Mouse (Mus musculus) heart, adult 8-10 months (tissue): ENCODE measurements around the gene Fsd1. TPM values are rescaled to one million over a fixed set of nuclear protein-coding genes. Genes with fewer than 3 reads are reported as not detected.
"Not testable (repeated sequence)": the region's sequence is repeated elsewhere in the genome, so short reads cannot be mapped to it uniquely, and the experiment has no call there.

Experiments
- DNase-seq: peaks from one replicate; pipeline ENCODE4 v3.0.0; 2022; ENCODE audit warnings: low spot score
- total RNA-seq, 4 experiments: library from RNA; stranded (reverse); gene quantifications; 2 replicates each; pipeline ENCODE4 v1.2.4; 2022

Fsd1 gene
- 1 to 10 TPM in 1 of 4 experiments, under 1 TPM in 1, not detected in 2; 0.52 to 1.6 TPM for total RNA-seq

DNA sequence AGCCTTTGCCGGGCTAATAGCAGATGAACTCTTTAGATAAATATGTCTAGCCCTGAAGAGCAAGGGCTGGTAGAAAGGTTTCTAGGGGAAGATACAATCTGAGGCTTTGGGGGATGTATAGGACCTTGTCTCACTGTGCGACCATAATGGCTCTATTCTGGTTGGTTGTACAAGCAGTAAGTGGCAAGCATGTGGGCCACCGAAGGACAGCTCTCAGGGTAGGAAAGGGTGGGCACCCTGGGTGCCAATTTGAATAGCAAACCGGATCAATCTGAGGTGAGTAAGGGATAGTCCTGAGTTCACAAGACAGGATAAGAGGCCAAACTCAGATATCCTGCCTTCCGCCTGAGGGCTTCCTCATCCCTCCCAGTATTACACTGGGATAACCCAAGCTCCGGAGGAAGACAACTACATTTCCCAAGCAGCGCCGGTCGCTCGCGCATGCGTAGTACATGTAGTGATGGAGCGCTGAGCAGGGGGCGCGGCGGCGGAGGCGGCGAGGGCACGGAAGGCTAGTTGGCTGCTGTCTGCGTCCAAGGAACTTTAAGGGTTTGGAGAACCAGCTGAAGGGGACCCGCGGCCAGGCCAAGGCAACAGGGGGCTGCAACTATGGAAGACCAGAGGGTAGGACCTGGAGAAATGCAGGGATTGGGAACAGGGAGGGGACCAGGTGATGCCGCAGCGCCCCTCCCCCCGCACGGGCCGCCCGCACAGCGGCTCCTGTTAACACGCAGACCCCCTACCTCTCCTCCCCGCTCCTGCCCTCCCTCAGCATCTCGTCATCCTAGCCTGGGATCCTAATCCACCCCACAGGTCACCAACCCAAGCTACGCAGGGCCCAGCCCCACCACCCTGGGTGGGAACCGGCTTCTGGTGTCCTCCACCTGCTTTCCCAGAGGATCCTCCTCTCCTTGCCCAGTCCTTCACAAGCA, at the start of gene Fsd1:
Gene Fsd1 (plus strand): TSS at position 480 of the 932 bp plus-strand sequence.
- no peak for DNase-seq

DNA sequence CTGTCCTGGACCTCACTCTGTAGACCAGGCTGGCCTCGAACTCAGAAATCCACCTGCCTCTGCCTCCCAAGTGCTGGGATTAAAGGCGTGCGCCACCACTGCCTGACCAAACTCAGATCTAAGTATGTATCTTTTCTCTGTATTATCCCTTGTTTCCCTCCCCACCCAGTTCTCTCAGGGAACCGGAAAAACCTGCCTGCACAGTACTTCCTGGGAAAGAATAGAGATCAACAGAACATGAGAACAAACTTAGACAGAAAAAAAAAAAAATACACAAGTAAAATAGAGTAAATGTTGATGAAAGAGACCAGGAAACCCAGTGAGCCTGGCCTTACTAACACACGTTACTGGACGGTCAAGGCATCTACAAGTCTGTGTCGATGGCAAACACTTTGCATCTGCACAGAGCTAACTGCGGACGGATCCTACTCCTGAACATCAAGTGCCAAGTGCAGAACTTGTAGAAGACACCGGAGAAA, 41.9 kb upstream of the Fsd1 start:
- DNase-seq: not testable (repeated sequence)

DNA sequence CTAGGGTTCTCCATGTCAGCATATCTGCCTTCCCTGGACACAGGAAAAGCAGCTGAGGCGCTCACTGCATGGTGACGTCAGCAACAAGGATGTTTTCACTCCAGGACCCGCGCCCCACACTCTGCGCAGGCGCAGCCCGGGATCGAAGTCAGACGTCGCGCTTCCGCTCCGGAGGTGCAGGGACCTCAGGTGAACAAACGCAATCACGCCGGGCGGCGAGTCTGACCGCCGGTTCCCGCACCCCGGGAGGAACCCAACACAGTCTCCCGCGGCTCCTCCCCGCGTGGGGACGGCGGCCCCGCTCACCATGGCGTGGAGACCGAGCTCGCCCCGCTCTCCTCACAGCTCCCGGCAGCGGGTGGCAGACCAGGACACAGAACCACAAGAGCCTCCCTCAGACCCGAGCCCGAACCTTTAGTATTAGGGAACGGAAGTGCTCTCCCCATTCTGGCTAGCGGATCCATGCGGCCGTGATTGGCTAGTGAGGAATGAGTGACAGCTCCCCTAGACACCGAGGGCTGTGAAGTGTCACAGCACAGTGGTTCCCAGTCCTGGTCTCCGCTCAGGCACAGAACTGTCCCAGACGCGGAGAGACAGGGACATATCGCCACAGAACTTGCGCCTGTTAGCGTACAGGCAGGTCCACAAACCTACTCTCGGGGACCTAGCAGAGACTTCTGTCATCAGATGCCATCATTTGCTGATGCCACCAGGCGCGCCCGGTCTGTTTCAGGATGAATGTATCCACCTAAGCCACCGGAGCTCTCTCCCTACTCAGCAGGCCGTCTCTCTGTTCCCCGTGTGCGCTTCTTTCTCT, 41.2 kb upstream of the Fsd1 start:
- DNase-seq: peak; percentile 97

DNA sequence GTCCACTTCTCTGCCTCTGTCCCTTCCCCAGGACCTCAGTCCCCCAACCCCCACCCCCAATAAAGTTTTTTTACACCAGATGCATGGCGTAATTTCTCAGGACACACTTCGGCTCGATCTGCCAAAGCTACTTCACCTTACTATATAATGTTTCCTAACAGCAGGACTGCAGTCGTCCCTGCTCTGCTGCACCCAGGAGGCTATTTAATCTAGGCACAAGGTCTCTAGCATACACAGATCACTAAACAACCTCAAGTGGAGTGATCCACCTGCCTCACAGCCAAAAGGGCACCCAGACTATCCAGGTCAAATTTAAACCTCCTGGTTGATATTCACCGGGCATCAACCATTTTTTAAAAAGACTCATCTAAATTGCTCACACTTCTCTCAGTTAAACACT, 40.6 kb upstream of the Fsd1 start:
- DNase-seq: no peak

DNA sequence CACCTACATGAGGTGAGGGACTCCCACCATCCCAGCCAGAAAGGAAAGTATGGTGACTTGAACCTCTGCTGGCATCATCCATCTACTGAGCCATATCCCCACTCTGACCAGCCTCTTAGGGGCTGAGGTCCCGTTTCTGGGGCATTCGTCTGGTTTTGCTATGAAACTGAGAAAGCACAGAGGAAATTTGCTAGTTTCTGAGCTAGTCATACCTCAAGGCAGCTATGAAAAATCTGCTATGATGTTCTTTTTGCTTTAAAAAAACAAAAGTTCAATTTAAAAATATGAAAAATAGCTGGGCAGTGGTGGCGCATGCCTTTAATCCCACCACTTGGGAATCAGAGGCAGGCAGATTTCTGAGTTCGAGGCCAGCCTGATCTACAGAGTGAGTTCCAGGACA, 37.7 kb upstream of the Fsd1 start:
- DNase-seq: no peak

DNA sequence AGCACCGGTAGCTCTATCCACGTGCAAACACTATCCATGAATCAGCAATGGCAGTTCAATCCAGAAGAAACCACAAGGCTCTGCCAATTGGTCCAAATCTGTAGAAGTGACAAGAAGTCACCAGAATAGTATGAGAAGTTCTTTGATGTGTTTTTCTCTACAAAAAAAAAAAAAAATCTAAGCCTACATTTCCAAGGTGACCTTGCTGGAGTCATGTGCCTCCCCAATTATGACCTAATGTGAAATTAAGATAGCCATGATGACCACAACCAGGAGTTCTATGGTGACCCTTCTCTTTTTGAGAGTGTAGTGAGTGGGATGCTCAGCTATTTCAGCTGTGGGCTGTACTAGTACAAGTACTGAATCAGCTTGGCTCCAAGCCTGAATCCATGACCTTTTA, 36.9 kb upstream of the Fsd1 start, which contains the start of gene Zfp119b:
Gene Zfp119b (minus strand): TSS at position 101 of the 400 bp plus-strand sequence.
- DNase-seq: no peak

DNA sequence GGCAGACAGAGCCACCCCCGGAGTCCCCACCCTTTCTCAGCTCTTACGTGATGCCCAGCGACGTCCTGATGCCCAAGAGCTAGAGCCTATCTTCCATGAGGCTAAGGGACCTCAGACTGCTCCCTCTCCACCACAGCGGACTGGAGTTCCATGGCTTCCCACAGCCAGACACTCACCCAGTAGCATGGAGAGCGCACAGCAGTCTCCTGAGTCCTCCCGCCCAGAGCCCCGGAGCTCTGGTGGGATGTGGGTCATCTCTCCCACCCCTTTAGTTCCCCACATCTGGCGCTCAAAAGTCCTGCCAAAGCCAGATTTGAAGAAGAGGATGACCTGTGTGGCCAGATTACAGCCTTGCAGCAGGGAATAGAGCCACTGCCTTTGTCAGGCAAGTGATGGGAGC, 35.7 kb upstream of the Fsd1 start:
- DNase-seq: no peak

DNA sequence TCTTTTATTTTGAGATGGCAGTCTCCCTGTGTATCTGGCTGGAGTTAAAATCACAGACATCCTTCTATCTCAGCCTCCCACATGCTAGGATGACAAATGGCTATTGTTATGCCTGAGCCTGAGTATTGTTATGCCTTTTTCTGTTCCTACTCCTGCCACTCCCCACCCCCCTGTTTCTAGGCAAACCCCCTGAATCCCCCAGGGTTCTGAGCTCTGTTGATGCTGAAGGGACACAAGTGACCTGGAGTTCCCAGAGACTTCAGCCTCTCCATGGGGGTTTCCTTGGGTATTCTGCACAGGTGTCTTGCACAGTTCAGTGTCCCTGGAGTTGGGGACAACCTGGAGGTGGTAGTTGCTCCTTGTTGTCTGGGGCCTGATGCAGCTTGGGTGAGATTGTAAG, 34.3 kb upstream of the Fsd1 start:
- no peak for DNase-seq

DNA sequence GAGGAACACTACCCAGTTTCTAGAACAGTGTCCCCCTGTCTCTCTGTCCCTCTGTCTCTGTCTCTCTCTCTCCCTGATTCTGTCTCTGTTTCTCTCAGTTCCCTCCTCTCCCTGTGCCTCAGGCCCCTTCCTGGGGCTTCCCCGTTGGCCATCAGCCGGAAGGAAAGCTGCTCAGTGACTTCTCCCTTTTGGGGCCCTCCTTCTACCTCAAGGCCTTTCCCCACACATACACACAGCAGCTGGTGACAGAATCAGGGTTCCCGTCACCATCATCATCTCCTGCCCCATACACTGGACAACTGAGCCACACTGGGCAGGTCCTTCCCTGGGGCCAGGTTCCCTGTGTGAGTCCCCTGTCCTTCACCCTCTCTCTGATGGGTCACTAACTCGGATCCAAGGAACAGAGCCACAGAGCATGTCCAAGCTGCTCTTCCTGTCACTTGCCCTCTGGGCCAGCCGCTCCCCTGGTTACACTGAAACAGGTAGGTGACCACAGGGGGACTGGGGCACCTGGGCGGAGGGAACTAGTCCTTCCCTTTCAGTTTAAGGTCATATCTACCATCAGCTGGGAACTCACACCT, 33.8 kb upstream of the Fsd1 start, which contains the start of gene Ebi3:
Gene Ebi3 (plus strand): TSS at position 194 of the 581 bp plus-strand sequence.
- DNase-seq: no peak

DNA sequence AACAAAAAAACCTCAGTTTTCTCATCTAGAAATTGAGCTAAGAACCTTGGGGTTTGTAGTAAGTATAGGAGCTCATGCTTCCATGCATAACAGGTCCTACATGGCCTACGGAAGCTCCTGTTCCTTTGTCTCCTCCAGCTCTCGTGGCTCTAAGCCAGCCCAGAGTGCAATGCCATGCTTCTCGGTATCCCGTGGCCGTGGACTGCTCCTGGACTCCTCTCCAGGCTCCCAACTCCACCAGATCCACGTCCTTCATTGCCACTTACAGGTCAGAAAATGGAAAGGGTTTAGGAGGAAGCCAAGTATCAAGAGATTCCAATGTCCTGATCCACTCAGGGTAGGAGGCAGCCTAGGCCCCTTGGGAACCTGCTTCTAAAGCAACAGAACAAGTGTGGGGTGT, 32.6 kb upstream of the Fsd1 start:
- no peak for DNase-seq

DNA sequence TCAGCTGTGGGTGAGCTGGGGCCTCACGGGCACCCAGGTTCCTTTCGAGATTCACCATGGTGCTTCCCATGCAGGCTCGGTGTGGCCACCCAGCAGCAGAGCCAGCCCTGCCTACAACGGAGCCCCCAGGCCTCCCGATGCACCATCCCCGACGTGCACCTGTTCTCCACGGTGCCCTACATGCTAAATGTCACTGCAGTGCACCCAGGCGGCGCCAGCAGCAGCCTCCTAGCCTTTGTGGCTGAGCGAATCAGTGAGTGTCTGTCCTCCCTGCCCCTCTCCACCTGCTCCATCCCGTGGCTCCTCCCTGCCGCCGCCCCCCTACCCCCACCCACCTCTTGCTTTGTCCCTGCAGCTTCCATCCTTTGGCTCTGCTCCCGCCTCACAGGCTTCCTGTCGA, 32.1 kb upstream of the Fsd1 start:
- no peak for DNase-seq

DNA sequence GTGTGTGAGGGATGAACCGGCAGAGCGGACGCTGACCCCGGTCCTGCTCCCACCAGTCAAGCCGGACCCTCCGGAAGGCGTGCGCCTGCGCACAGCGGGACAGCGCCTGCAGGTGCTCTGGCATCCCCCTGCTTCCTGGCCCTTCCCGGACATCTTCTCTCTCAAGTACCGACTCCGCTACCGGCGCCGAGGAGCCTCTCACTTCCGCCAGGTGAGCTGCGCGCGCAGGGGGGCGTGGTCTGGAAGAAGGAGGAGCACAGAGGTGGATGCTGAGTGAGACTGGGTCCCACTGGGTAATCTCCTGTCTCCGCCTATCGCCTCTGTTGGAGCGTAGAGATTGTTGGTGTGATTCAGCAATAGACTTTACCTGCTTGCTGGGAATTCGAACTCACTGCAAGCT, 30.2 kb upstream of the Fsd1 start:
- DNase-seq: no peak

DNA sequence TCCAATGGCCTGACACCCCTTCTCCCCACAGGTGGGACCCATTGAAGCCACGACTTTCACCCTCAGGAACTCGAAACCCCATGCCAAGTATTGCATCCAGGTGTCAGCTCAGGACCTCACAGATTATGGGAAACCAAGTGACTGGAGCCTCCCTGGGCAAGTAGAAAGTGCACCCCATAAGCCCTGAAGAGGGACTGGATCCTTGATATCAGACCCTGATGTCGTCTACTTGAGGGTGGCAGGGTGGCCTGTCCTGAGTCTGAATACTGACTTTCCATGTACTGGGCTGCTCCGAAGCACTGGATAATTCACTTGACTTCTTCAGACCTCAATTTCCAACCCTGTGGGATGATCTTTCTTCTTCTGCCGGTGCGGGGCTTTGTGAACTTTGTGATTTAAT, 29.7 kb upstream of the Fsd1 start:
- DNase-seq: no peak

DNA sequence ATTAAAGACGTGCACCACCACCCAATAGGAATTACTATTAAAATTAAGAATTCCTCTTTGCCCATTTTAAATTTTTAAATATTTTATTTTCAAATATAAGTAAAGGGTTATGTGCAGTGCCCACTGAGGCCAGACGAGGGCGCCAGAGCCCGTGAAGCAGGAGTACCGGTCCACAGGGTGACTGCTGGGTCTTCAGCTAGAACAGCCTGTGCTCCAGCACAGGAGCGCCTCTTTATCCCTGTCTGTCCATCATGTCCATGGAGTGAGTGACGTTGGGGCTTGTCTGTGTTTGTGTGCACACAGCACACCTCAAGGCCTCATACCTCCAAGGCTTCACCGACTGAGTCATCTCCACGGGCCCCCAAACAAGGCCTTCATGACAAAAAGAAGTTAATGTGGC, 29.1 kb upstream of the Fsd1 start:
- peak; percentile 60 for DNase-seq

DNA sequence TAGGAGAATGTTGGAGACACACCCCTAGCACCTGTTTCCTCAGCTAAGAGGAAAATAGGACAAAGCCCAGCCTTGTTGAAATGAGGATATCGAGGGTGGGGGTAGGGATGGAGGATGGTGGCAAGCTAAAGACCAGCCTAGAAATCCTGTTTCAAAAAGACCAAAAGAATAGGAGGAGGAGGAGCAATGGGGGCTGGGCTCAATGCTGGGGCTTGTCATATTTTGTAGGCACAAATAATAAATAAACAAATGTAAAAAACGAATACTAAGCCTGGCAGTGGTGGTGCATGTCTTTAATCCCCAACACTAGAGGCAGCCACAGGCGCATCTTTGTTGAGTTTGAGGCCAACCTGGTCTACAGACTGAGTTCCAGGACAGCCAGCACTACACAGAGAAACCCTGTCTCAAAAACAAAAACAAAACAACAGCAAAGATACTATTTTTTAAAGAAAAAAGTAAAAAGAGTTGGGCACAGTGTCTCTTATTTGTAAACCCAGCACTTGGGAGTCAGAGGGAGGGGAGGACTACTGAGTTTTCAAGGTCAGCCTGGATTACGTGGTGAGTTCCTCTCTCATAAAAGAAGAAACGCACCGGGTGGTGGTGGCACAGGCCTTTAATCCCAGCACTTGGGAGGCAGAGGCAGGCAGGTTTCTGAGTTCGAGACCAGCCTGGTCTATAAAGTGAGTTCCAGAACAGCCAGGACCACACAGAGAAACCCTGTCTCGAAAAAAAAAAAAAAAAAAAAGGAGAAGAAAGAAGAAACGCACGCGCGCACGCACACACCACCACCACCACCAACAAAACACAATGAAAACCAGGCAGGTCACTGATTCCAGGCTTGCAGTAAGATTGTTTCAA, 28.4 kb upstream of the Fsd1 start:
- no peak for DNase-seq

DNA sequence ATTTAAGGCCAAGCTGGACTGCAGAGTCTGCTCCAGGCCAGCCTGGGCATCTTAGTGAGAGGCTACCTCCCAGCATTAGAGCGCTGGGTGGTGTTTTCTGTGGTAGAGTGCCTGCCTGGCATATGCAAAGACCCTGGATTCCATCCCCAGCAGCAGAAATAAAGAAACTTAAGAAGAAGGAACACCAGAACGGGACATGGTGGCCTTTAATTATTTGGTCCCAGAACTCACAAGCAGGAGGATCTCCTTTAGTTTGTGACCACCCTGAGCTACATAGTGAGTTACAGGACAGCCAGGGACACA, 27.8 kb upstream of the Fsd1 start:
- DNase-seq: no peak

DNA sequence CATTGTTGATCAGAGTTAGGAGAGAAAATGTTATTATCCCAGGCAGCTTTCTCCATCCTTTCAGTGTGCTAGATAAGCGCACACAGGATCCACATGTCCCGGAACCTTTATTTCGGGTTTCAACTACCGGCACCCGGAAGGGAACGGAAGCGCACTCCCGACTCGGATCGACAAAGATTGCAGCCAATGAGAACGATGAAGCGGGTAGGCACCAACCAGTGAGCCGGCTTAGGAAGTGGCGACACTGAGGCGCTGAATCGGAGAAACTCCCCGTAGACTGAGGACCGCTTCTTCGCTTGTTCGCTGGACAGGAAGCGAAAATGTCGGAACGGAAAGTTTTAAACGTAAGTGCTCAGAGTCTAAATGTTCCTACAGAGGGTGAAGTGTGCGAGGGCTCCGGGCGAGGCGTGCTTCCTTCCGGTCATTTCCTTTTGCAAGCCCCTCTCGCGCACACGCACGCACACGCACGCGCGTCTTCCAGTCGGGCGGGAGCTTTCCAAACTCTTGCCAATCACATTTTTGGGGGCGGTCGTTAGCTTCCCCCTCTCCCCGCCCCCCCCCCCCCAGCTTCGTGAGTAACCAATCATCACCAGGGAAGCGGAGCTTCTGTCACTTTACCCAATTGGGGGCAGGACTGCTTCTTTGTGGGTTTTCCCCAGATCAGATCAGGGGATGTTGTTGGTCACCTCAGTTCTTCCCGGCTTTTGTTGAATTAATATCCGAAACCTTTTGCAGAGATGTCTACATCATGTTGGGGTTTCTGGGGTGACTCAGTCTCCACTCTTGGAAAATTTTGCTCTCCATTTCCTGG, 27.2 kb upstream of the Fsd1 start, which contains the start of gene Yju2:
Gene Yju2 (plus strand): TSS at position 182 of the 811 bp plus-strand sequence.
- peak; percentile 96 for DNase-seq

DNA sequence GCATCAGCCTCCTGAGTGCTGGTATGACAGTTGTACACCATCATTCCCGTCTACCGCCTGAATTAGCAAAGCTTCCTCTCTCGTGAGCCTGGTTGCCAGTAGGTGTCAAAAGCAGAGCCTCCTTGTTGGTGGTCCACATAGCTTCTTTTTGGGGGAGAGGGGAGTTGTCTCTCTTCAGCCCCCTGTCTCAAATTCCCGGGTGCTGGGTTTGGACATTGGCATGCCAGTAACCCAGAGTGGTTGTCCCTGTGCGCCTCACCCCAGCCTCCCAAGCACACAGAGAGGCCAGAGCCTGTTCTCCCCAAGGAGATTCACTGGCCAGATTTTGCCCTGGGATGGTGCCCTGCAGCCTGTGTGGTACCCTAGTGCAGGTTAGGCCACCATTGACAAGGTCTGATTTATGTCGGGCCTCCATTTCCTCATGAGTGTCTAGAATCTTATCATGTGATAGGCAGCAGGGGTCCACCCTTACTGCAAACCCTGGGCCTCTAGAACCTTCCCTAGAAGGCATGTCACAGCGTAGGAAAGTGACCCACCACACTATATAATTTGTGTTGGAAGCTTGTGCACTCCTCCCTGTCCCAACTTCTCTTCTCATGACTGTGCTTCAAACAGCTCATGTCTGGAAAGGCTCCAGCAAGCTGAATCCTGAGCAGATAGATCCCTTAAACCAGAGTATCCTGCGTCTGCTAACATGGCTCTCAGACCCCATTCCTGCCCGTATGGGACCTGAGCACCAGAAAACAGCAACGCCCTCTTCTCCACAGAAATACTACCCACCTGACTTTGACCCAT, 26.2 kb upstream of the Fsd1 start:
- no peak for DNase-seq

DNA sequence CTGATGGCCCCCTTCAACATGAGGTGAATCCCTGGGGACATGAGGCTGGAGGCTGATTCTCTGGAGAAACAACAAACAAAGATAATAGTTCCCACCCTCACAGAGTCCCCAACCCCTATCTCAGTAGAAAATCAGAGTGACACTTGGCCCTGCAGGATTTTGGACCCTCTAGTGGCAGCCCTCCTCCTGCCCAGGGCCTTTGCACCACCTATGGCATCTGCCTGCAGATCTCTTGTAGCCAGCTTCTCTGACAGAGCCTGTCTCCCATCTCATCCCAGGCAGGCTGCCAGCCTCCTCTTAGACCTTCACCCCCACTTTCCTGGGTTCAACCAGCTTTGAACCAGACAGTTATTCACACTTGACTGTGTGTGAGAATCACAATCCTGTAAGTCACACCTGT, 25.5 kb upstream of the Fsd1 start:
- DNase-seq: no peak
